Mouse (Mus musculus) liver, adult 2 months (tissue): ENCODE measurements around the gene Ltbp4.

Experiments
- CTCF ChIP-seq: fragments of 200-500 bp; IDR thresholded peaks from 2 replicates; pipeline ENCODE4 v1.5.1; 2011; ENCODE audit warnings: low read depth, low read length, control low read depth
- POLR2A ChIP-seq: fragments of 200-500 bp; IDR thresholded peaks from 2 replicates; pipeline ENCODE4 v1.6.1; 2011; ENCODE audit warnings: low read length, control low read depth; ENCODE audit not compliant: insufficient read depth; ENCODE audit errors: extremely low read depth

DNA sequence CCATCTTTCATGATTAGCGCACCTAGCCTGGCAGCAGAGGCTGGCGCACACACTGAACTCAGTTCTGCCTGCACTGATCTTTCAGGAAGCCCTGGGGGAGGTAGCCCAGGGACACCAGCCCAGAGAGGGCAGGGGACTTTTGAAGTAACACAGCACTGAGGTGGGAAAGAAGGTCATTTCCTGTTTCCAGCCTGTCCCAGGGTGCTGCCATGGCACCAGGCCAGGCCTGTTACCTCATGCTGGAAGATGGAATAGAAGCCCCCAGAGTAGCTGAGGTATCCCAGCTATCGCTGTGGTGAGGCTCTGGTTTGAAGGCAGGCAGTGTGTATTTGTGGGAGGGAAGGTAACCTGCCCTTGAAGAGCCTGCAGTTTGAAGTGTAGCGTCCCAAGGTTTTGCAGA, 62.6 kb downstream of the Ltbp4 start:
- TF ChIP-seq POLR2A = no peak
- no peak for TF ChIP-seq CTCF
